Mouse (Mus musculus): Measurements from ENCODE around the gene Gpatch11.

GRCm38 (mm10) chr17:78842271-78842928 lies 7.0 kb downstream of the Gpatch11 start:
- no peak for TF ChIP-seq GATA1 (IDR thresholded peaks at IDR 0.05; ENCODE audit: borderline replicate concordance, low read length)
- no peak for TF ChIP-seq CTCF (IDR thresholded peaks at IDR 0.05; ENCODE audit: low read depth, low read length)
- TF ChIP-seq TAL1 (conservative IDR thresholded peaks at IDR 0.05; ENCODE audit: low read depth, low read length) = no peak
